Mouse (Mus musculus): ENCODE results near the gene Vps53.
"Not testable (repeated sequence)": the region's sequence is repeated elsewhere in the genome, so short reads cannot be mapped to it uniquely, and the experiment has no call there.

Vps53 gene

GRCm38 (mm10) chr11:76179495-76180145 lies at the start of gene Vps53, which contains the start of gene Fam57a:
Gene Vps53 (minus strand): TSS chr11:76179647.
Gene Fam57a (plus strand): TSS chr11:76179671.
- peak; percentile 68 to 75 for DNase-seq (ENCODE audit: low read depth in 2 of 2, low spot score in 2 of 2)

- DNase-seq (ENCODE audit: low read depth in 2 of 2, low spot score in 2 of 2), result no peak
Measured at GRCm38 (mm10) chr11:76225051-76225450, 45.6 kb upstream of the Vps53 start.

- no peak for DNase-seq (ENCODE audit: low read depth in 2 of 2, low spot score in 2 of 2)
Measured at GRCm38 (mm10) chr11:76224631-76225030, 45.2 kb upstream of the Vps53 start.

DNA sequence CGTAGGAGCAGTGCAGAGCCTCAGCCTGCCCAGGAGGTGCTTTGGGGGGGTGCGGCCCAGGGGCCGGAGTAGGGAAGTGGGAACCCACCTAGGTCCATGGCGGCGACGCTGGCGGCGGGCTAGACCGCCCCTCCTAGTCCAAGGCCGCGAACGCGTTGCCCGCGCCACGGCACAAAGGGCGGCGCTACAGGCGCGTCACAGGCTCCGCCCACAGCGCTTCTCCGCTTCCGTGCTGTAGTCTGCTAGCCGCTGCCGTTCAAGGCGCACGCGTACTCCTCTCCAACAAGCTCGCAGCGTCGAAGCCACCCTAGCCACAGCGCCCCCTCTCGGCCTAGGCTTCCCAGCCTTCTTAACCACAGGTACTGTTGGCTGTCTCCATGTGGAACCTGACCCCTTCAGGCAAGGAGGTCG lies 37.9 kb upstream of the Vps53 start, which contains the start of the genes Dbil5 and Gemin4:
TSS of gene Dbil5 (plus strand) at position 219 of the 411 bp plus-strand sequence.
TSS of gene Gemin4 (minus strand) at position 275 of the 411 bp plus-strand sequence.
- DNase-seq (ENCODE audit: low read depth in 2 of 2, low spot score in 2 of 2), result peak; percentile 97 to 98

DNA sequence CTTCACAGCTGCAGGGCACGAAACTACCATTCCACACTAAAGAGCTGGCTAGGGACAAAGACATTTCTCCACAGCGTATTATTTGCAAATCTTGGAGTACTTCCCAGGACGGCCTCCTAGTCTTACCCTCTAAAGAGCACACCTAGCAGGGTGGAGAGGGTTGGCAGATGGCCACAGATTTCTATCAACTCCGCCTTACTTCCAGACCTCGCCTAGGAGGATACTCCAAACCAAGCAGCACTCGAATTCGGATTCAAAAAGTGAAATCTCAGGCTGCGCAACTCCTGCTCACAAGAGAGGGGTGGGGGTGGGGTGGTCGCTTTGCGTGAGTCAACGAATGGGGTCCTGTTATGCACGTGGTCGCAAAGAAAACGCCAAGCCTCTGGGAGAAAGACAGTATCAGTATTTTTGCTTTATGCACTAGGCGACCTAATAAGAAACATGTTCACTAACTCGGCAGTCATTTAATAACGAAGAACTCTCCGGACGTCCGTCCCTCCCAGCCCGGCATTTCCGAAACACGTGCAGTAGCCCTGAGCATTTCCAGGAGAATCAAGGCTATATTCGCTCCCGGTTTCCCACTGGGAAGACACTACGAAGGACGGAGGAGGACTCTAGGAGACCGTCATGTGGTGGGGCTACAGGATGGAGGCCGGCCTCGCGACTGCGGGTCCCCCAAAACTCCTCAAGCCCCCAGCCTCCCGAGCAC lies 37.4 kb upstream of the Vps53 start:
- no peak for DNase-seq (ENCODE audit: low read depth in 2 of 2, low spot score in 2 of 2)

GRCm38 (mm10) chr11:76216049-76216540 lies 36.6 kb upstream of the Vps53 start:
- DNase-seq (ENCODE audit: low read depth in 2 of 2, low spot score in 2 of 2), result no peak

GRCm38 (mm10) chr11:76215011-76215410 lies 35.6 kb upstream of the Vps53 start:
- no peak for DNase-seq (ENCODE audit: low read depth in 2 of 2, low spot score in 2 of 2)

DNA sequence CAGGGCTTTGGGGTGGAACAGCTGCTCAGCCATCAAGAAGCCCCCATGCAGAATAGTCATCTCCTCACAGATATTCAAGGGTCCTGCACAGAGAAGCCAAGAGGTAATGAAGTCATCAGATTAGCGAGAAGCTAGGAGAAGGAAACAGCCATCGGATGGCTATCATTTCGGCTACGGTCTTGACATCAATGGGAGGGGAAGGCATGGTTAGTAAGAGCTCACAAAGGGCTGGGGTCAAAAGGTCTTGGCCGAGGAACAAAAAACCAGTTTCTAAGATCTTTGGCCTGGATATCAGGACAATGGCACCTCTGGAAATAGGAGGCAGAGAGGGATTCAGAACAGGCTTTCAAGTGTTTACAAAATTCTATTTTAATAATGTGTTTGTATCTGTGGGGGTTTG lies 34.4 kb upstream of the Vps53 start:
- no peak for DNase-seq (ENCODE audit: low read depth in 2 of 2, low spot score in 2 of 2)

DNA sequence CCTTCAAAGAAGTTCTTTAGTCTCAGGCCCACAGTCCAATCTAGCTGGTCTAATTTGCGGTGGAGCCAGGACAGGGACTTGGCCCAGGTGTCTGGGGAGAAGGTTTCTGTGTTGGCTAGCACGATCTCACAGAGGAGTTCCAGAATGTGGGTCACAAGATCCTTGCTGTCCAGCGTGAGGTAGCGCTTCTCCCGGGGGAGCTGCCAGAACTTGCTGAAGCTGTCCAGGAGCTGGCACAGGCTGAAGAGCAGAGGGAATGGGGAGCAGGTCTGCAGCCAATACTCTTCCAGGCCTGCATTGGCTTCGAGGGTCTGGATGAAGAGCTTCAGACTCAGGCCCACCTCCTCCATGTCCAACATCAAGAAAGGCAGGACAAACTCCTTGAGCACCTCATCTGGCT lies 32.1 kb upstream of the Vps53 start:
- not testable (repeated sequence) for DNase-seq (ENCODE audit: low read depth in 2 of 2, low spot score in 2 of 2)

GRCm38 (mm10) chr11:76210228-76210985 lies 31.0 kb upstream of the Vps53 start:
- DNase-seq (ENCODE audit: low read depth in 2 of 2, low spot score in 2 of 2), result no peak

- no peak for DNase-seq (ENCODE audit: low read depth in 2 of 2, low spot score in 2 of 2)
Measured at GRCm38 (mm10) chr11:76206793-76207192, 27.3 kb upstream of the Vps53 start.

DNA sequence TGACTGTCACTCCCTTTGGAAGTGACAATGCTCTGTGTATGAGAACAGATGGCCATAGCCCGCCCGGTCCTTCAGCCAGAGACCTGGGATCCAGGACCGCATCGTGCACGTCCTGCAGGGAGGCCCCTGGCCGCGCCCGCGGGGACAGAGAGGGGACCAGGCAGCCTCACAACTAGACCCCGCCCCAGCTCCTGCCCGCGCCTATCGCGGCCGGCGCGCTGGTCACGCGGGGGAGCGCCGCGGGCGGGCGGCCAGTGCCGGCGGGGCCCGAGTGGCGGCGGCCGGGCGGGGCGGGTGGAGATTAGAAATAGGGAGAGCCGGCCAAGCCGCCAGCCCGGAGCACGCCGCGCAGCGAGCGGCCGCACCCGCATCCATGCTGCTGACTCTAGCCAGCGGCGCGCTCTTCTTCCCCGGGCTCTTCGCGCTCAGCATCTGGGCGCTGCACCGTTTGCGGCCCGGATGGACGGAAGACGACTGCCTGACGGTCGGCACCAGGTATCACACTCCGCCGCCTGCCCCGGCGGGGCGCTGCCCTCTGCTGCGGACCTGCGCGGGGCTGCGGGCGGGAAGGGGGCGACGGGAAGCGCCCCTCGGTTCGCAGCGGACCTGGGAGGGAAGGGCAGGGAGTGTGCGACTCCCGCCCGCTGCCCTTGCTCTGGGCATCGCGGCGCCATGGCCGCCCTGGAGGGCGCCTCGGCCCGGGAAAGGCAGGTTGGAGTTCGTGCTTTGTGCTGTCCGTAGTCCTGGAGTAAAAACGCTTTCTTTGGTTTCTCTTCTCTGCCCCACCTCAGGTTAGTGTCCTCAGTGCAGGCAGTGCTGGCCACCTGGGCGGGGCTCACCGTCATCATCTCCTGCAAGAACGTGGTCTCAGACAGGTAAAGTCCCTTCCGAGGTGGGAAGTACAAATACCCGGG lies 22.6 kb upstream of the Vps53 start:
- DNase-seq (ENCODE audit: low read depth in 2 of 2, low spot score in 2 of 2), result peak; percentile 10 to 28

GRCm38 (mm10) chr11:76196977-76197469 lies 17.6 kb upstream of the Vps53 start:
- DNase-seq (ENCODE audit: low read depth in 2 of 2, low spot score in 2 of 2), result no peak

- no peak for DNase-seq (ENCODE audit: low read depth in 2 of 2, low spot score in 2 of 2)
Measured at GRCm38 (mm10) chr11:76196275-76196976, 17.0 kb upstream of the Vps53 start.

DNA sequence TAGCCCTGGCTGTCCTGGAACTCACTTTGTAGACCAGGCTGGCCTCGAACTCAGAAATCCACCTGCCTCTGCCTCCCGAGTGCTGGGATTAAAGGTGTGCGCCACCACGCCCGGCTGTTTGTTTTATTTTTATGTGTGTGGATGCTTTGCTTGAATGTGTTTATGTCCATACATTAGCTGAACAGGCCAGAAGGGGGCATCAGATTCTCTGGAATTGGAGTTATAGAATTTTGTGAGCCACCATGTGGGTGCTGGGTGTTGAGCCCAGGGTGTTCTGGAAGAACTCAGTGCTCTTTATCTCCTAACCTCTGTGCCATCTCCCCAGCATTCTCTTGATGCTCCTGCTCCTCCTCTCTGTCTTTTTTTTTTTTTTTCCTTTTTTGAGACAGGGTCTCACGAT lies 7.5 kb upstream of the Vps53 start:
- no peak for DNase-seq (ENCODE audit: low read depth in 2 of 2, low spot score in 2 of 2)

GRCm38 (mm10) chr11:76183745-76184144 lies 4.3 kb upstream of the Vps53 start:
- DNase-seq (ENCODE audit: low read depth in 2 of 2, low spot score in 2 of 2), result no peak

DNA sequence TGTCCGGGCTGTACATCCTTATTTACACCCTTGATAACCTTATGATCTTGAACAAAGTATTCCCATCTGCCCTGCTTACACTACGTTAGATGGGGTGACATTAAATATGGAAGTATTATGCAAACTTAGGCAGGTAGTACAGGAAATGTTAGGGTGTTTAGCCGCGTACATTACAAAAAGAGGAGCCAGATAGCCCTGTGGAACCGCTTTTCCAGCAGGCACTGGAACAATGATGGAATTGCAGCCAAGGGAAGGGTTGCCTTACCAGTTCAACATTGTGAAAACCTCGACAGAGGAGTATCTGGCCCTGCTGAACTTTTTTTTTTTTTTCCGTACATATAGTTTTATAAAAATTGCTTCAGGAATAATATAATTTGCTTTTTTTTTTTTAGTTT lies 696 bp upstream of the Vps53 start:
- DNase-seq (ENCODE audit: low read depth in 2 of 2, low spot score in 2 of 2), result no peak

DNA sequence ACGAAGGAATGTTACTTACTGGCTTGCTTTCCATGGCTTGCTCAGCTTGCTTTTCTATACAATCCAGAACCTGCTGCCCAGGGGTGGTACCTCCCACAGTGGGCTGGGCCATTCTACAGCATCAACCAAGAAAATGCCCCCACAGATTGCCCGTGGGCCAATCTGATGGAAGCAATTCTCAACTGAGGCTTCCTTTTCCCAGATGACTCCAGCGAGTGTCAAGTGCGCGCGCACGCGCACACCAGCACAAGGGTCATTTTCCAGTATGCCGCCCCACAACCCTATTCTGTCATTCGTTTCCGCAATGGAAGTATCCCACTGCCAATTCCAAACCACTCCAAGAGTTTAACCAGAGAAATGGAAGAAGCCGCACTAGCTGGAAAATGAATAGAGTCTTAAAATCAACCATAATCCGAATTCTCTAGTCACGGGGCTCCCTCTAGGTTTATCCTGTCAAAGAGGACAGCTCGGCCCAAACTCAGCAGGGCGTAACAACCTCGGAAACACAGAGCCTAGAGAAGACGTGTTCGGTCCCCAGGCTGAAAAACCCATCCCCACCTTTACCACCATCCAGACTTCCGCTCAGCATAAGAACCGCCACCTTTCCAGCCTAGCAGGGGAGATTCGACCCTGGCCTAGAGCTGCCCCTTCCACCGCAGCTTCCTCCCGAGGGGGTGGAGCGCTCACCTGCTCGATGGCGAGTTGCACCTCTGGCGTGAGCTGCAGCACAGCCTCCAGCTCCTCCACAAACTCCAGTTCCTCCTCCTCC lies 537 bp downstream of the Vps53 start:
- DNase-seq (ENCODE audit: low read depth in 2 of 2, low spot score in 2 of 2), result no peak

GRCm38 (mm10) chr11:76170207-76170606 lies 9.2 kb downstream of the Vps53 start:
- no peak for DNase-seq (ENCODE audit: low read depth in 2 of 2, low spot score in 2 of 2)
